Mouse (Mus musculus) thymus, adult 2 months (tissue): ENCODE data around the gene Cfap206. TPM values are rescaled to one million over a fixed set of nuclear protein-coding genes. Genes with fewer than 3 reads are reported as not detected.

Experiments
- DNase-seq: peaks from one replicate; pipeline ENCODE4 v3.0.0; 2021
- H3K27ac ChIP-seq: fragments of 200-500 bp; 2 replicates; pipeline ENCODE4 v1.5.1; 2012; ENCODE audit warnings: low read length, control low read depth; ENCODE audit not compliant: control insufficient read depth, insufficient read depth
- H3K27me3 ChIP-seq: fragments of 200-500 bp; 2 replicates; pipeline ENCODE4 v1.6.1; 2012; ENCODE audit warnings: mild to moderate bottlenecking, low read length, moderate library complexity, mixed read lengths; ENCODE audit not compliant: control insufficient read depth, insufficient read depth
- H3K36me3 ChIP-seq: fragments of 200-500 bp; 2 replicates; pipeline ENCODE4 v1.6.1; 2012; ENCODE audit warnings: mild to moderate bottlenecking, low read length, moderate library complexity; ENCODE audit not compliant: control insufficient read depth, insufficient read depth
- H3K4me1 ChIP-seq: fragments of 200-500 bp; replicated peaks from 2 replicates; pipeline ENCODE4 v1.6.1; 2012; ENCODE audit warnings: low read length; ENCODE audit not compliant: control insufficient read depth, insufficient read depth
- H3K4me3 ChIP-seq: fragments of 200-500 bp; 2 replicates; pipeline ENCODE4 v1.5.1; 2012; ENCODE audit warnings: mild to moderate bottlenecking, low read length, control low read depth, moderate library complexity; ENCODE audit not compliant: control insufficient read depth, insufficient read depth
- CTCF ChIP-seq: fragments of 200-500 bp; IDR thresholded peaks from 2 replicates; pipeline ENCODE4 v1.5.1; 2012; ENCODE audit warnings: mild to moderate bottlenecking, control low read depth, low read length, moderate library complexity, borderline replicate concordance; ENCODE audit not compliant: control insufficient read depth, poor library complexity, insufficient read depth; ENCODE audit errors: extremely low read depth
- POLR2A ChIP-seq: fragments of 200-500 bp; IDR thresholded peaks from 2 replicates; pipeline ENCODE4 v1.6.1; 2012; ENCODE audit warnings: mild to moderate bottlenecking, low read length, control low read depth, moderate library complexity; ENCODE audit not compliant: control insufficient read depth, poor library complexity, insufficient read depth; ENCODE audit errors: extremely low read depth
- WGBS: fragments of 180-500 bp; shearing (Covaris S2); methylation state at CpG from one replicate; pipeline ENCODE4 v1.1.7; 2018; 5-methylcytosine and 5-hydroxymethylcytosine counted together
- polyA plus RNA-seq: library from polyadenylated mRNA; depleted of rRNA; stranded (reverse); fragments of >200 nt; gene quantifications from 2 replicates; pipeline ENCODE4 v1.2.3, GENCODE M21; 2012

The Cfap206 gene
- polyA plus RNA-seq, 1 experiment, result 0.31 TPM

DNA sequence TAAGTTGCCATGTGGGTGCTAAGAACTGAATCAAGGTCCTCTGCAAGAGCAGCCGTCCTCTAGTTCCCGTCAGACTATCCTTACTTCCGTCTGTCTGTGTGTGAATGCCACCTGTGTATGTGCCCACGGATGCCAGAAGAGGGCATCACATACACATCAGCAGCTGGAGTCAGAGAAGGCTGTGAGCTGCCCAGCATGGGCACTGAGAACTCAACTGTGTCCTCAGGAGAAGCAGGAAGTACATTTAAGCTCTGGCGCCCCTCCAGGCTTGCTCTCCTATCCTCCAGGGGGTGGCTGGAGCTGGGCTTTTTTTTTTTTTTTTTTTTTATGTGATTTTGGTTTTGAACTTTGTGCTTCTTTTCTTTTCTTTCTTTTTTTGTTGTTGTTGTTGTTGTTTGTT, 49.5 kb downstream of the Cfap206 start:
- no peak overlapping the region for H3K27ac ChIP-seq
- H3K4me3 ChIP-seq, result no peak overlapping the region
- no peak for DNase-seq
- no peaks in the 10 kb centered on the region for H3K27me3 ChIP-seq
- H3K4me1 ChIP-seq, result no peaks in the 10 kb centered on the region
- 0 out of 2 replicates have a peak, but pooled peaks cover 4% of the 10 kb centered on the region for H3K36me3 ChIP-seq
- WGBS, result 92% methylated on average over 5 of the region's 5 CpGs
- TF ChIP-seq POLR2A (no peak), CTCF (no peak)

DNA sequence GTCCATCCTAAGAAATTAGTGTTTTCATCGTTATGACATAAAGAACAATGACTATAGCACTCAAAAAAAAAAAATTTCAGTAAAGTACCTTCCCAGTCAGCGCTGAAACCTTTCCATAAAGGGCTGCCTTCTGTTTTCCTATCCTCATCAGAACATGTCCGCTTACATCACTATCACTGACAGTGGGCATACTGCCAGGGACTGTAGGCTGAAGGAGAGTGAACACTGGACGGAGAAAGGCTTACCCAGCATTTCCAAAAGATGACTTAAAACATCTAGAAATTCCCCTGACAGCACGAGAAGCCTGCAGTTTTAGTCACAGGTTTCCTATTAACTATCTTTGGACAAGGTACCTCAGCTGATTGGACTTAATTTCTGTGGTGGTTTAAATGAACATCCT, 56.3 kb downstream of the Cfap206 start:
- DNase-seq, result no peak
- Histone ChIP-seq H3K27ac (no peak overlapping the region), H3K36me3 (peaks cover 1% of the 10 kb centered on the region), H3K27me3 (no peaks in the 10 kb centered on the region), H3K4me3 (no peak overlapping the region), H3K4me1 (no peaks in the 10 kb centered on the region)
- WGBS, result 96% methylated on average over 5 of the region's 5 CpGs
- no peak for TF ChIP-seq CTCF
- no peak for TF ChIP-seq POLR2A

DNA sequence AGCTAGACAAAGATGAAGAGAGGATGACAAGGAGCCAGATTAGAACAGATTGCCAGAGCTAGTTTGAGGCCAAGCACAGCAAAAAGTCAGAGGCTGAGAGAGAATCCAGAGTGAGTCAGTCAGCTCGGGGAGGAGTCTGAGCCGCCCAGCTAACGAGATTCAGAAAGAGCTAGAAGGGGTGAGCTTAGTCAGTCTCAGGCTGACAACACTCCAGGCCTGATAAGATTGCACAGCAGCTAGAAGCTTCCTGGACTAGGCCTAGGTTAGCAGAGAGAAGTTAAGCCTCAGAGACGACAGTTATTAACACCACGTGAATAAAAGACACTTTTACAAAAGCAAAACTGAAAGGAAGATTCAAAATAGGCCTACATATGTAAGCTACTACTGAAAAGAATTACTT, 62.1 kb downstream of the Cfap206 start:
- H3K4me3 ChIP-seq, result no peak overlapping the region
- H3K27ac ChIP-seq, result no peak overlapping the region
- no peaks in the 10 kb centered on the region for H3K27me3 ChIP-seq
- no peak for TF ChIP-seq CTCF
- no peak for TF ChIP-seq POLR2A
- 94% methylated on average over 5 of the region's 5 CpGs for WGBS
- no peak for DNase-seq
- H3K4me1 ChIP-seq, result no peaks in the 10 kb centered on the region
- H3K36me3 ChIP-seq, result peaks cover 17% of the 10 kb centered on the region

DNA sequence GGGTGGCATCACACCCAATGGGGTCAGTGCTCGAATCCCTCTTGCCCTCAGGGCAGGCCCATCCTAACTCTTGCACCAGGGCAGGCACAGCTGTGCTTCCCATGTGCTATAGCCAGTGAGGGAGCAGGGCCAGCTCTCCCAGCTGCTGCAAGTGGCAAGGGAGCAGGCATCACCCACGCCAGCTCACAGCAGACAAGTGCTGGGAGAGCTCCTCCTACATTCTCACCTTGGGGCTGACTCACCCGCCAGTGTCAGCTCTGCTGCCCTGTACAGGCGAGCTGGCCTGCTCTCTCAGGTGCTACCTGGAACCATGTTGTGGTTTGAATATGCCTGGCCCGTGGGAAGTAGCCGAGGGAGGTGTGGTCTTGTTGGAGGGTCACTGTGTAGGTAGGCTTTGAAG, 68.1 kb downstream of the Cfap206 start:
- DNase-seq, result no peak
- H3K36me3 ChIP-seq, result peaks cover 23% of the 10 kb centered on the region

DNA sequence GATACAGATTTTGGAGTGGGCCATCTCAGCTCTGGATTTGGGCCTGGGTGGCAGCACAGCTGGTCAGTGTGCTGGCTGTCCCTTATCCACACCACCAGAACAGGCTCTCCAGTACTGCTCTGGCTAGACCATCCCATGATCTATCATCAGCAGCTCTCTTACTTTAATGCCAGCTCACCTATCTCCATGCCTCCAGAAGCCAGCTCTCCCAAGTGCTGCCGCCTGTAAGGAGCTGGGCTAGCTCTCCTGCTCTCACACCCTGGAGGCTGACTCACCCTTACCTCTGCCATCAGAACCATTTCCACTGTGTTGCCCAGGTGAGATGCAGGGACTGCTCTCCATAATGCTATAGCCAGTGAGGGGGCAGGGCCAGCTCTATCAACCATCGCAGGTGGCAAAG, 68.5 kb downstream of the Cfap206 start:
- Histone ChIP-seq H3K4me3 (no peak overlapping the region), H3K27me3 (no peaks in the 10 kb centered on the region), H3K4me1 (no peaks in the 10 kb centered on the region), H3K27ac (no peak overlapping the region), H3K36me3 (peaks cover 22% of the 10 kb centered on the region)
- 100% methylated on average over 2 of the region's 2 CpGs for WGBS
- no peak for DNase-seq
- TF ChIP-seq POLR2A (no peak), CTCF (no peak)

More for the DNA sequence above, 68.1 kb downstream of the Cfap206 start:
- TF ChIP-seq POLR2A, result no peak
- TF ChIP-seq CTCF, result no peak
- Histone ChIP-seq H3K27ac (no peak overlapping the region), H3K27me3 (no peaks in the 10 kb centered on the region), H3K4me3 (no peak overlapping the region), H3K4me1 (no peaks in the 10 kb centered on the region)
- 96% methylated on average over 6 of the region's 6 CpGs for WGBS

DNA sequence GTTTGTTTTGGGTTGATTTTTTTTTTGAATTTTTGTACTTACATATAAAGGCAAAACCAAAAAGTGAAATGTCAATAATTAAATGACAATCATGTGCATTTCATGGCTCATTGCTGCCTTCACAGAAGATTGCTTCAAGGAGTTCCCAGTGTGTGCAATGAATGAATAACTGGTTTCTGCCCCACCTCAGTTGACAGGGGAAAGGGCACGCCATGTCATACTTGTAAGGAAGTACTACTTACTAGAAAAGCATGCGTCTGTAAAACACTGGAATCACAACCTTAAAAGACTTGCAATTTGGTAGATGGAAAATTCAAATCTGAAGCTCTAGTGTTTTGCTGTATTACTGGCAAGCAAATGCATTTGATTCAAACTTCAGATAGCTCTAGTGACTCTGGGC, 71.0 kb downstream of the Cfap206 start:
- H3K27me3 ChIP-seq, result no peaks in the 10 kb centered on the region
- DNase-seq, result no peak
- WGBS, result 95% methylated on average over 2 of the region's 2 CpGs
- no peak overlapping the region for H3K27ac ChIP-seq
- TF ChIP-seq CTCF, result no peak
- no peak for TF ChIP-seq POLR2A
- peaks cover 27% of the 10 kb centered on the region for H3K36me3 ChIP-seq
- no peaks in the 10 kb centered on the region for H3K4me1 ChIP-seq
- H3K4me3 ChIP-seq, result no peak overlapping the region

DNA sequence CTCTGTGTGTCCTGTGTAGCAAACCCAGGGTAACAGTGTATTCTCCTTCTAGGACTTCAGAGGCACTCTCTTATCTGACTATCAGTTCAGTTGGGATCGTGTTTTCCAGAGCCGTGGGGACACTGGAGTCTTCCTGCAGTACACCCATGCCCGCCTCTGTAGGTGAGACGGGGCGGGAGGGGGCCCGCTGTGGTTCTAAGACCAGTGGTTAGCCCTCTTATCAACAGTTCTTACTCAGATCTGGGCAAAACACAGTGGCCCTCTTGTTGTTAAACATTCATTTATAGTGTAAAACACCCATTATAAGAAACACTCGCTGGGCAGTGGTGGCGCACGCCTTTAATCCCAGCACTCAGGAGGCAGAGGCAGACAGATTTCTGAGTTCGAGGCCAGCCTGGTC, 73.9 kb downstream of the Cfap206 start:
- Histone ChIP-seq H3K36me3 (peaks cover 21% of the 10 kb centered on the region), H3K27me3 (no peaks in the 10 kb centered on the region), H3K27ac (no peak overlapping the region), H3K4me1 (no peaks in the 10 kb centered on the region), H3K4me3 (no peak overlapping the region)
- WGBS, result 98% methylated on average over 10 of the region's 10 CpGs
- TF ChIP-seq CTCF (no peak), POLR2A (no peak)
- DNase-seq, result no peak
